Mouse (Mus musculus) heart, embryonic 11.5 days (tissue): Measurements from ENCODE around the gene Twsg1. TPM values are rescaled to one million over a fixed set of nuclear protein-coding genes. Genes with fewer than 3 reads are reported as not detected.

ENCODE experiments used
- ATAC-seq: fragments of 200-750 bp; cut with Nextera tagmentation; replicated peaks from 2 replicates; pipeline ENCODE4 v1.8.0; 2017; ENCODE audit warnings: moderate library complexity; ENCODE audit not compliant: insufficient number of reproducible peaks, low FRiP score, low TSS enrichment
- H3K27ac ChIP-seq: fragments of 300-500 bp; sonication (generic); 2 replicates; pipeline ENCODE4 v1.5.1; 2014; ENCODE audit warnings: mild to moderate bottlenecking, low read depth, low read length
- H3K27me3 ChIP-seq: fragments of 300-500 bp; sonication (generic); 2 replicates; pipeline ENCODE4 v1.6.1; 2014; ENCODE audit warnings: mild to moderate bottlenecking, low read length, mixed read lengths; ENCODE audit not compliant: control insufficient read depth, insufficient read depth
- H3K36me3 ChIP-seq: fragments of 300-500 bp; sonication (generic); 2 replicates; pipeline ENCODE4 v1.6.1; 2014; ENCODE audit warnings: mild to moderate bottlenecking, low read length, moderate library complexity, mixed read lengths; ENCODE audit not compliant: control insufficient read depth, insufficient read depth
- H3K4me1 ChIP-seq: fragments of 300-500 bp; sonication (generic); 2 replicates; pipeline ENCODE4 v1.6.1; 2014; ENCODE audit warnings: low read length; ENCODE audit not compliant: control insufficient read depth, insufficient read depth
- H3K4me2 ChIP-seq: fragments of 300-500 bp; sonication (generic); 2 replicates; pipeline ENCODE4 v1.6.1; 2014; ENCODE audit warnings: mild to moderate bottlenecking, moderate library complexity
- H3K4me3 ChIP-seq: fragments of 300-500 bp; sonication (generic); 2 replicates; pipeline ENCODE4 v1.5.1; 2014; ENCODE audit warnings: low read depth, low read length
- H3K9ac ChIP-seq: fragments of 300-500 bp; sonication (generic); 2 replicates; pipeline ENCODE4 v1.6.1; 2014; ENCODE audit warnings: mild to moderate bottlenecking, low read depth, low read length, moderate library complexity
- H3K9me3 ChIP-seq: fragments of 300-500 bp; sonication (generic); replicated peaks from 2 replicates; pipeline ENCODE4 v1.6.1; 2016; ENCODE audit warnings: low read length; ENCODE audit not compliant: control insufficient read depth
- WGBS: fragments of 180-500 bp; shearing (Covaris S2); extraction: QIAGEN DNeasy Blood & Tissue Kit; methylation state at CpG from one replicate; pipeline ENCODE4 v1.1.7; 2014; ENCODE audit not compliant: insufficient replicate concordance; 5-methylcytosine and 5-hydroxymethylcytosine counted together
- polyA plus RNA-seq: library from polyadenylated mRNA; unstranded; fragments of >200 nt; fragmentation: Nextera tagmentation; extraction: Ambion mirVana; gene quantifications from 2 replicates; pipeline ENCODE4 v1.2.1, GENCODE M21; 2014

Twsg1 gene
- polyA plus RNA-seq, 1 experiment from 2014 or later: 86.8 TPM

- Histone ChIP-seq H3K4me2 (no peak overlapping the region), H3K36me3 (no peaks in the 10 kb centered on the region), H3K9ac (no peak overlapping the region), H3K4me3 (no peak overlapping the region), H3K4me1 (peaks cover 6% of the 10 kb centered on the region; the same call in 1 of the 2 replicates), H3K27me3 (no peaks in the 10 kb centered on the region), H3K27ac (no peak overlapping the region), H3K9me3 (no peaks in the 10 kb centered on the region)
- no peak for ATAC-seq
- WGBS: 77% methylated on average over 15 of the region's 15 CpGs
These were observed 39.5 kb downstream of the Twsg1 start for GRCm38 (mm10) chr17:65911285-65912069.

GRCm38 (mm10) chr17:65908270-65908669, 42.8 kb downstream of the Twsg1 start:
- Histone ChIP-seq H3K4me3 (no peak overlapping the region), H3K9ac (no peak overlapping the region), H3K36me3 (no peaks in the 10 kb centered on the region), H3K27ac (no peak overlapping the region), H3K4me2 (no peak overlapping the region), H3K4me1 (peaks cover 6% of the 10 kb centered on the region; the same call in 1 of the 2 replicates), H3K27me3 (no peaks in the 10 kb centered on the region), H3K9me3 (no peaks in the 10 kb centered on the region)
- ATAC-seq: no peak

GRCm38 (mm10) chr17:65906895-65907401, 44.1 kb downstream of the Twsg1 start:
- no peak overlapping the region for H3K4me3 ChIP-seq
- peak overlapping the region; percentile 4 for H3K4me2 ChIP-seq
- 43% methylated on average over 11 of the region's 11 CpGs for WGBS
- peak overlapping the region; percentile 50 for H3K27ac ChIP-seq
- peaks cover 6% of the 10 kb centered on the region; the same call in 1 of the 2 replicates for H3K4me1 ChIP-seq
- H3K9me3 ChIP-seq: no peaks in the 10 kb centered on the region
- H3K27me3 ChIP-seq: no peaks in the 10 kb centered on the region
- H3K9ac ChIP-seq: no peak overlapping the region
- H3K36me3 ChIP-seq: no peaks in the 10 kb centered on the region
- peak; percentile 65 for ATAC-seq

GRCm38 (mm10) chr17:65906313-65906894, 44.6 kb downstream of the Twsg1 start:
- Histone ChIP-seq H3K27me3 (no peaks in the 10 kb centered on the region), H3K4me2 (peak overlapping the region; percentile 4), H3K4me3 (no peak overlapping the region), H3K36me3 (no peaks in the 10 kb centered on the region), H3K27ac (peak overlapping the region; percentile 32), H3K4me1 (peaks cover 6% of the 10 kb centered on the region; the same call in 1 of the 2 replicates), H3K9me3 (no peaks in the 10 kb centered on the region), H3K9ac (no peak overlapping the region)
- WGBS: 31% methylated on average over 12 of the region's 12 CpGs
- ATAC-seq: no peak

- Histone ChIP-seq H3K4me3 (no peak overlapping the region), H3K36me3 (no peaks in the 10 kb centered on the region), H3K27me3 (no peaks in the 10 kb centered on the region), H3K9me3 (no peaks in the 10 kb centered on the region), H3K4me1 (peaks cover 6% of the 10 kb centered on the region; the same call in 1 of the 2 replicates), H3K4me2 (no peak overlapping the region), H3K27ac (no peak overlapping the region), H3K9ac (no peak overlapping the region)
- 66% methylated on average over 14 of the region's 14 CpGs for WGBS
- ATAC-seq: no peak
These were observed 45.8 kb downstream of the Twsg1 start for GRCm38 (mm10) chr17:65905241-65905640.

- 94% methylated on average over 8 of the region's 8 CpGs for WGBS
- no peak overlapping the region for H3K27ac ChIP-seq
These were observed 47.2 kb downstream of the Twsg1 start for GRCm38 (mm10) chr17:65903826-65904225.

GRCm38 (mm10) chr17:65903011-65903410, 48.0 kb downstream of the Twsg1 start:
- H3K9me3 ChIP-seq: no peaks in the 10 kb centered on the region
- H3K36me3 ChIP-seq: no peaks in the 10 kb centered on the region
- H3K27me3 ChIP-seq: no peaks in the 10 kb centered on the region
- no peak overlapping the region for H3K4me3 ChIP-seq
- no peak overlapping the region for H3K27ac ChIP-seq
- WGBS: 93% methylated on average over 1 of the region's 1 CpGs
- H3K4me1 ChIP-seq: peaks cover 6% of the 10 kb centered on the region; the same call in 1 of the 2 replicates
- H3K4me2 ChIP-seq: no peak overlapping the region
- no peak for ATAC-seq
- H3K9ac ChIP-seq: no peak overlapping the region

More at GRCm38 (mm10) chr17:65903826-65904225, 47.2 kb downstream of the Twsg1 start:
- Histone ChIP-seq H3K4me2 (no peak overlapping the region), H3K4me3 (no peak overlapping the region), H3K4me1 (peaks cover 6% of the 10 kb centered on the region; the same call in 1 of the 2 replicates), H3K36me3 (no peaks in the 10 kb centered on the region), H3K9me3 (no peaks in the 10 kb centered on the region), H3K27me3 (no peaks in the 10 kb centered on the region), H3K9ac (no peak overlapping the region)
- ATAC-seq: no peak

- Histone ChIP-seq H3K4me3 (no peak overlapping the region), H3K36me3 (no peaks in the 10 kb centered on the region), H3K9ac (no peak overlapping the region), H3K9me3 (no peaks in the 10 kb centered on the region), H3K27me3 (no peaks in the 10 kb centered on the region), H3K4me2 (no peak overlapping the region), H3K27ac (no peak overlapping the region), H3K4me1 (peaks cover 6% of the 10 kb centered on the region; the same call in 1 of the 2 replicates)
- ATAC-seq: no peak
- 86% methylated on average over 6 of the region's 6 CpGs for WGBS
These were observed 48.7 kb downstream of the Twsg1 start for GRCm38 (mm10) chr17:65902281-65902680.
